Mouse (Mus musculus): ENCODE data around the gene Mad2l1bp.

- no peak for TF ChIP-seq GATA1 (IDR thresholded peaks at IDR 0.05; ENCODE audit: borderline replicate concordance, low read length)
- no peak for TF ChIP-seq FLI1 (IDR thresholded peaks at IDR 0.05; ENCODE audit: low read length)
These were observed 48.9 kb downstream of the Mad2l1bp start for GRCm38 (mm10) chr17:46104487-46104886.
